Mouse (Mus musculus) olfactory bulb, adult 2 months (tissue): ENCODE data around the gene Catsperz. TPM values are rescaled to one million over a fixed set of nuclear protein-coding genes. Genes with fewer than 3 reads are reported as not detected.

Experiments
- H3K27ac ChIP-seq: fragments of 200-500 bp; 2 replicates; pipeline ENCODE4 v1.5.1; 2012; ENCODE audit warnings: low read depth, low read length; ENCODE audit not compliant: insufficient read depth
- H3K4me1 ChIP-seq: fragments of 200-500 bp; 2 replicates; pipeline ENCODE4 v1.6.1; 2012; ENCODE audit warnings: low read length; ENCODE audit not compliant: control insufficient read depth, insufficient read depth
- H3K4me3 ChIP-seq: fragments of 200-500 bp; 2 replicates; pipeline ENCODE4 v1.5.1; 2012; ENCODE audit warnings: mild to moderate bottlenecking, low read depth, low read length, moderate library complexity; ENCODE audit not compliant: insufficient read depth
- CTCF ChIP-seq: fragments of 200-500 bp; IDR thresholded peaks from 2 replicates; pipeline ENCODE4 v1.5.1; 2012; ENCODE audit warnings: low read depth, mild to moderate bottlenecking, low read length, moderate library complexity; ENCODE audit not compliant: insufficient read depth
- POLR2A ChIP-seq: fragments of 200-500 bp; IDR thresholded peaks from 2 replicates; pipeline ENCODE4 v1.6.1; 2012; ENCODE audit warnings: mild to moderate bottlenecking, low read depth, low read length, moderate library complexity; ENCODE audit not compliant: insufficient read depth
- whole genome bisulfite sequencing: fragments of 180-500 bp; shearing (Covaris S2); methylation state at CpG from one replicate; pipeline ENCODE4 v1.1.7; 2018; 5-methylcytosine and 5-hydroxymethylcytosine counted together
- polyA plus RNA-seq: library from polyadenylated mRNA; stranded (reverse); fragments of >200 nt; gene quantifications from 2 replicates; pipeline ENCODE4 v1.2.4, GENCODE M21; 2012; ENCODE audit warnings: low replicate concordance; ENCODE audit not compliant: missing spikeins, insufficient read depth, insufficient read length

The Catsperz gene
- polyA plus RNA-seq, 1 experiment = not detected

GRCm38 (mm10) chr19:6874257-6874656 is 50.9 kb downstream of the Catsperz start:
- 83% methylated on average over 1 of the region's 1 CpGs for WGBS
- H3K4me3 ChIP-seq = no peak overlapping the region
- H3K4me1 ChIP-seq = no peaks in the 10 kb centered on the region
- TF ChIP-seq POLR2A (no peak), CTCF (no peak)
- H3K27ac ChIP-seq = no peak overlapping the region

DNA sequence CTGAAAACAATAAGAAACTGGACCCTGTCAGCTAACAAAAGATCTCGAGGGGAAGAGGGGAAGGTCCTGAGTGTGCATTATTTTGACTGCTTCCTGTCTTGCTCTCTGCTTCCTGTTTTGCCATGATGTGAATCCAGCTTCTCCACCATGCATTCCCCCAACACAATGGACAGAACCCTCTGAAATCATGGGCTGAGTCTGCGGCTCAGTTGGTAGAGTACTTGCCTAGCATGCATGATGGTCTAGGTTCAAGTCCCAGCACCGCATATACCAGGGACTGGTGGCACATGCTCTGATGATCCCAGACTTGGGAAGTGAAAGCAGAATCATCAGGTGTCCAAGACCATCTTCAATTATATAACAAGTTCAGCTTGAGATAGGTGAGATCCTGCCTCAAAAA is 52.5 kb downstream of the Catsperz start:
- no peak for TF ChIP-seq POLR2A
- no peak for TF ChIP-seq CTCF
- H3K27ac ChIP-seq = no peak overlapping the region
- H3K4me3 ChIP-seq = no peak overlapping the region
- no peaks in the 10 kb centered on the region for H3K4me1 ChIP-seq
- 71% methylated on average over 3 of the region's 3 CpGs for WGBS

Other genes starting within 250 kb of the Catsperz start
- not detected in 2 replicates for gene Rps6ka4, start 84.7 kb downstream of the Catsperz start, polyA plus RNA-seq
- not detected in 2 replicates for gene Ccdc88b, start 67.2 kb downstream of the Catsperz start, polyA plus RNA-seq
- gene Trmt112, start 15.7 kb downstream of the Catsperz start, polyA plus RNA-seq = not detected in 2 replicates
- not detected in 2 replicates for gene Prdx5, start 15.3 kb downstream of the Catsperz start, polyA plus RNA-seq
- not detected in 2 replicates for gene Esrra, start 3.6 kb downstream of the Catsperz start, polyA plus RNA-seq
- not detected in 2 replicates for gene Kcnk4, start 9.1 kb upstream of the Catsperz start, polyA plus RNA-seq
- gene Bad, start 16.5 kb upstream of the Catsperz start, polyA plus RNA-seq = not detected in 2 replicates
- gene Gpr137, start 17.1 kb upstream of the Catsperz start, polyA plus RNA-seq = not detected in 2 replicates
- gene Ppp1r14b, start 49.6 kb upstream of the Catsperz start, polyA plus RNA-seq = not detected in 2 replicates
- not detected in 2 replicates for gene Plcb3, start 51.1 kb upstream of the Catsperz start, polyA plus RNA-seq
- not detected in 2 replicates for gene Fkbp2, start 55.1 kb upstream of the Catsperz start, polyA plus RNA-seq
- not detected in 2 replicates for gene Vegfb, start 62.3 kb upstream of the Catsperz start, polyA plus RNA-seq
- not detected in 2 replicates for gene Dnajc4, start 67.2 kb upstream of the Catsperz start, polyA plus RNA-seq
- not detected in 2 replicates for gene Nudt22, start 70.7 kb upstream of the Catsperz start, polyA plus RNA-seq
- gene Trpt1, start 70.8 kb upstream of the Catsperz start, polyA plus RNA-seq = not detected in 2 replicates
- not detected in 2 replicates for gene Fermt3, start 94.1 kb upstream of the Catsperz start, polyA plus RNA-seq
- gene Stip1, start 114.6 kb upstream of the Catsperz start, polyA plus RNA-seq = 145 and 219 TPM in 2 replicates
- gene Macrod1, start 131.4 kb upstream of the Catsperz start, polyA plus RNA-seq = not detected in 2 replicates
- not detected in 2 replicates for gene Flrt1, start 180.3 kb upstream of the Catsperz start, polyA plus RNA-seq